Comparison of ENCODE assay signal across 8 mouse cellular contexts in the genomic region with DNA sequence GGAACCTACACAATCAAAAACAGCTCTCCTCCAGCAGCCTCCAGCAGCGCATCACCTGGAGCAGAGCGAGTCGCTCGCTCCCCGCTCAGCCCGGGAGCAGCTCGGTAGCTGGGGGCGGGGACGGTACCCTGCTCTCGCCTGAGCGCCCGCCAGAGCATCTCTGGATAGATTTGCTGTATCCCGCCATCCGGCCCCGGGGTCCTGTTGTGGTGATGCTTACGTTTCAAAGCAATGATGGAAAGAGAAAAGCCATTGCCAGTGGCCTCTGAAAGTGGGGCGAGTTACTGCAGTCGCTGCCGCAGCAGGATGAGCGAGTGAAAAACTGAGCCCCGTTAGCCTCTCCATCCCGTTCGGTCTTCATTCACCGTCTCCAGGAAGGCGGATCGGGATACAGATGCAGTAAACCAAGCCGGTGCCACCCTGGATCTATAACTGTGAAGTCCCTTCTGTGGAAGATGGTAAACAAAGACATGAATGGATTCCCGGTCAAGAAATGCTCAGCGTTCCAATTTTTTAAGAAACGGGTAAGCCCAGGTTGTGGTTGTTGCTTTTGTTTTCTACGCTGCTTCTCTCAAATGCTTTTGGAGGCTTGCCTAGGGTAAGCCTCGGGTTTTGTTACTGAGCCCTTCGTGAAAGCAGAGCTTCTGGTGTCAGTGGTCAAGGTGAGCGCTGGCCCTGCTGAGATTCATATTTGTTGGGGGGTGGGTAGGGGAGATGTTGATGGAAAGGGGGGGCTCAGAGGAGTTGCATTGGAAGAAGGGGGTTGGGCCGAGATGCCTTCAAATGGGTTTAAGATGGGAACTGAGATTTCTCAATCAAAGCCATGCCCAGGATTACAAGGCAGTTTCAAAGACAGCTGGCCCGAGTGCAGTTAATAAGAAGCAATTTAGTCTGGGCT. TPM values are rescaled to one million over a fixed set of nuclear protein-coding genes. Genes with fewer than 3 reads are reported as not detected.
DNase-seq lines count a peak whose midpoint lies in the region; ATAC-seq and TF ChIP-seq lines count a peak whose summit lies in the region.

Sgk1 (plus strand) TSS at position 1 of the 898 bp plus-strand sequence.

- peak within 1 kb of the TSS; percentile 47 for H3K9ac ChIP-seq in embryonic facial prominence, embryonic 12.5 days
- H3K9ac ChIP-seq in heart, embryonic 11.5 days (ENCODE audit: low read depth, low read length), result no peak within 1 kb of the TSS
- H3K9ac ChIP-seq in lung, postnatal 0 days (replicated peaks; ENCODE audit: low read depth), result 0 out of 2 replicates have a peak within 1 kb of the TSS, but pooled peaks have one; percentile 5

- no peaks in the 10 kb centered on the region for H3K36me3 ChIP-seq in G1E (replicated peaks)
- H3K36me3 ChIP-seq in embryonic facial prominence, embryonic 12.5 days, result no peaks in the 10 kb centered on the region
- no peaks in the 10 kb centered on the region for H3K36me3 ChIP-seq in heart, embryonic 11.5 days (ENCODE audit: control insufficient read depth, insufficient read depth, low read length)
- H3K36me3 ChIP-seq in lung, postnatal 0 days (ENCODE audit: insufficient read depth, low read length), result no peaks in the 10 kb centered on the region

- H3K27ac ChIP-seq in embryonic facial prominence, embryonic 12.5 days, result peak within 1 kb of the TSS; percentile 43
- H3K27ac ChIP-seq in heart, embryonic 11.5 days (ENCODE audit: low read depth, low read length), result no peak within 1 kb of the TSS
- H3K27ac ChIP-seq in lung, postnatal 0 days (ENCODE audit: low read length), result no peak within 1 kb of the TSS

- DNase-seq in G1E (ENCODE audit: low spot score), result no peak
- DNase-seq in adrenal gland, postnatal 14 days, result peak; percentile 52
- peak; percentile 42 to 72 for DNase-seq in layer of hippocampus, adult 18-20 months (ENCODE audit: low spot score in 2 of 2)
- no peak for DNase-seq in lung, postnatal 0 days (ENCODE audit: low spot score)
- DNase-seq in right cerebral cortex, postnatal 10 days (ENCODE audit: low spot score in 2 of 2), result peak; percentile 76 to 77

- no peak for TF ChIP-seq CTCF in G1E (IDR thresholded peaks at IDR 0.05; ENCODE audit: low read depth, low read length)
- no peak for TF ChIP-seq CTCF in lung, postnatal 0 days (IDR thresholded peaks at IDR 0.05)

- WGBS in embryonic facial prominence, embryonic 12.5 days, result under 1% methylated on average over 36 of the region's 36 CpGs
- 2% methylated on average over 36 of the region's 36 CpGs for WGBS in heart, embryonic 11.5 days (ENCODE audit: insufficient replicate concordance)
- WGBS in lung, postnatal 0 days, result 4% methylated on average over 36 of the region's 36 CpGs

- no peaks in the 10 kb centered on the region for H3K9me3 ChIP-seq in G1E (replicated peaks)
- H3K9me3 ChIP-seq in embryonic facial prominence, embryonic 12.5 days, result no peaks in the 10 kb centered on the region
- H3K9me3 ChIP-seq in heart, embryonic 11.5 days (replicated peaks; ENCODE audit: control insufficient read depth, low read length), result no peaks in the 10 kb centered on the region
- H3K9me3 ChIP-seq in lung, postnatal 0 days (ENCODE audit: low read length), result no peaks in the 10 kb centered on the region

- peaks cover 17% of the 10 kb centered on the region for H3K27me3 ChIP-seq in G1E (ENCODE audit: insufficient read depth, low read length)
- H3K27me3 ChIP-seq in embryonic facial prominence, embryonic 12.5 days, result no peaks in the 10 kb centered on the region
- H3K27me3 ChIP-seq in heart, embryonic 11.5 days (ENCODE audit: control insufficient read depth, insufficient read depth, low read length), result peaks cover 18% of the 10 kb centered on the region
- no peaks in the 10 kb centered on the region for H3K27me3 ChIP-seq in lung, postnatal 0 days (replicated peaks; ENCODE audit: insufficient read depth, low read length)

- H3K4me2 ChIP-seq in embryonic facial prominence, embryonic 12.5 days (replicated peaks), result peak within 1 kb of the TSS; percentile 63
- H3K4me2 ChIP-seq in heart, embryonic 11.5 days, result peak within 1 kb of the TSS; percentile 76
- H3K4me2 ChIP-seq in lung, postnatal 0 days (replicated peaks; ENCODE audit: low read depth, low read length), result peak within 1 kb of the TSS; percentile 50

- H3K4me1 ChIP-seq in G1E (ENCODE audit: insufficient read depth, low read depth, low read length), result peaks cover 7% of the 10 kb centered on the region
- peaks cover 22% of the 10 kb centered on the region for H3K4me1 ChIP-seq in embryonic facial prominence, embryonic 12.5 days
- H3K4me1 ChIP-seq in heart, embryonic 11.5 days (ENCODE audit: control insufficient read depth, insufficient read depth, low read length), result no peaks in the 10 kb centered on the region
- no peaks in the 10 kb centered on the region for H3K4me1 ChIP-seq in lung, postnatal 0 days (ENCODE audit: insufficient read depth, low read depth, low read length)

- H3K4me3 ChIP-seq in G1E (ENCODE audit: low read depth, low read length), result no peak within 1 kb of the TSS; the same call in 1 of the 2 replicates
- H3K4me3 ChIP-seq in embryonic facial prominence, embryonic 12.5 days, result peak within 1 kb of the TSS; percentile 43
- H3K4me3 ChIP-seq in heart, embryonic 11.5 days (ENCODE audit: low read depth, low read length), result peak within 1 kb of the TSS; percentile 42
- H3K4me3 ChIP-seq in lung, postnatal 0 days (ENCODE audit: low read depth, low read length), result peak within 1 kb of the TSS; percentile 29

- ATAC-seq in G1E (ENCODE audit: extremely low read depth, insufficient number of reproducible peaks, low FRiP score, poor library complexity, severe bottlenecking), result no peak
- ATAC-seq in embryonic facial prominence, embryonic 12.5 days (ENCODE audit: insufficient number of reproducible peaks, insufficient read depth, low FRiP score, low TSS enrichment), result no peak
- no peak for ATAC-seq in heart, embryonic 11.5 days (replicated peaks; ENCODE audit: insufficient number of reproducible peaks, low FRiP score, low TSS enrichment)
- no peak for ATAC-seq in lung, postnatal 0 days
- no peak for ATAC-seq in erythroid progenitor cell, adult 5-6 weeks (replicated peaks; ENCODE audit: low FRiP score, poor library complexity, severe bottlenecking)

- no peak for TF ChIP-seq EP300 in lung, postnatal 0 days (IDR thresholded peaks at IDR 0.05)

RNA-seq across cellular contexts. Expression of gene Sgk1, which starts in this region (rescaled TPM):
- 90.7 and 111 TPM in 2 replicates for total RNA-seq in G1E (2014; fragmentation: Nextera tagmentation)
- 36.8 and 42.3 TPM in 2 replicates for total RNA-seq in G1E (2017)
- 2.0 and 3.0 TPM in 2 replicates for polyA plus RNA-seq in G1E (2012)
- total RNA-seq in adrenal gland, postnatal 14 days (2021), result 173 and 192 TPM in 2 replicates
- polyA plus RNA-seq in embryonic facial prominence, embryonic 12.5 days (2016; fragmentation: Nextera tagmentation; extraction: Ambion mirVana), result 32.8 and 41.7 TPM in 2 replicates
- 22.2 and 26.7 TPM in 2 replicates for polyA plus RNA-seq in heart, embryonic 11.5 days (2014; fragmentation: Nextera tagmentation; extraction: Ambion mirVana)
- 100 to 1,000 TPM in 1 of 2 experiments, 10 to 100 TPM in 1; 88.8 to 199 TPM for total RNA-seq in layer of hippocampus, adult 18-20 months (2021)
- 86.9 and 130 TPM in 2 replicates for polyA plus RNA-seq in lung, postnatal 0 days (2015; fragmentation: Nextera tagmentation; extraction: Ambion mirVana)
- 2.5 and 7.2 TPM in 2 replicates for total RNA-seq in erythroid progenitor cell, adult 5-6 weeks (2015; ENCODE audit: low replicate concordance)
- 3.0 and 5.5 TPM in 2 replicates for total RNA-seq in erythroid progenitor cell, adult 5-6 weeks (2017; ENCODE audit: low replicate concordance)

Comparison
In these comparisons a context has a peak if more than half of its experiments do, and no peak if none do; other contexts are left out.
1. RNA of gene Sgk1 (total RNA-seq): 88.8 to 199 TPM in layer of hippocampus, adult 18-20 months, 173 to 192 TPM in adrenal gland, postnatal 14 days and 36.8 to 111 TPM in G1E; 2.5 to 7.2 TPM in erythroid progenitor cell, adult 5-6 weeks; every median in the first group is over 4 times any median in the second.
2. DNase-seq: peak in adrenal gland, postnatal 14 days (single experiment), layer of hippocampus, adult 18-20 months (2 of 2) and right cerebral cortex, postnatal 10 days (2 of 2); none in G1E (single experiment) and lung, postnatal 0 days (single experiment).
3. Peak in every context shown above with its lines, with median percentiles within 50 percentile points of each other: H3K4me2 ChIP-seq.